Mouse (Mus musculus) erythroblast, adult 5-6 weeks (primary cell): ENCODE data around the gene Pnisr. TPM values are rescaled to one million over a fixed set of nuclear protein-coding genes. Genes with fewer than 3 reads are reported as not detected.

Experiments used
- ATAC-seq: replicated peaks from 2 replicates; pipeline ENCODE4 v1.8.0; 2016; ENCODE audit warnings: moderate number of reproducible peaks, mild to moderate bottlenecking, moderate TSS enrichment, inconsistent platforms; ENCODE audit not compliant: poor library complexity, low FRiP score, severe bottlenecking
- total RNA-seq, 2 experiments: library from RNA; stranded (forward) in 1 of 2; stranded (reverse) in 1 of 2; fragments of 150-400 nt in 1 of 2; fragments of 200-764, 138-1000 nt in 1 of 2; gene quantifications; 2 replicates each; pipeline versions ENCODE4 v1.2.3 to v1.2.4; 2015 to 2017; ENCODE audit warnings: low replicate concordance in 2 of 2

Gene Pnisr
- total RNA-seq (2015; ENCODE audit: low replicate concordance) (228 and 240 TPM in 2 replicates), total RNA-seq (2017; ENCODE audit: low replicate concordance) (168 and 259 TPM in 2 replicates)

DNA sequence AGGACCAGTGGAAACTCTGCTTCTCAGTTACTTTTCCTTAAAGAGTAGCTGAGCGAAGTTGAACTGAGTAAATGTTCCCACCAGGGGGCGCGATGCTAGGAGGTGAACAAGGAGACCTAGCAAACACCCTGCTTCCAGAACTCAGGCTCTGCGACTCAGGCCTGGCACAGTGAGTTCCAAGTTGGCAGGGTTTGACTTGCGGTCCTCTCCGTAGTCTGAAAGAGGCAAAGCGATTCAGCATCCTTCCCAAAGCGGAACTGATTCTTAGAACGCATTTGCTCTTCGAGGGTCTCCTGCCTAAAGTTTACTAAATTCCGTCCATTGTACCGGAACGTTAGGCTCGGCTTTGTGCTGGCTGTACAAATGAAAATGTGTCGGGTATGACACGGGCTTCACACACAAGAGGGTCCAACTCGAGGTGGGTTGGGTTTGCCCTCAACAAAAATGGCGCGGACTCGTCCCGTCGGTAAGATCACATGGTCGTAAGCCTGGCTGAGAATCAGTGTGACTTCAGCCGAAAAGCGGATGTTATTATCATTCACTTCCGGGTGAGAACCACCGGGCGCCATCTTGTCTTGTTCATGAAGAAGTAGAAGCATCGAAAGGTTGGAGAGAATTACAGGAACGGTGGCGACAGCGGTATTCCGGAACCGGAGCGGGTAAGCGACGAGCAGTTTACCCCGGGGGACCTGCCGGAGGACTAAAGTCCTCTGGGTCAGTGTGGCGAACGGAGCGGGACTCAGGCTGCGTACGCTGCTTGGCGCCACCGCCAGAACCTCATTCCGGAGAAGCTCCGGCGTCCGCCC, at the start of gene Pnisr:
Gene Pnisr (plus strand): TSS at position 103 of the 806 bp plus-strand sequence.
- ATAC-seq: peak; percentile 96

DNA sequence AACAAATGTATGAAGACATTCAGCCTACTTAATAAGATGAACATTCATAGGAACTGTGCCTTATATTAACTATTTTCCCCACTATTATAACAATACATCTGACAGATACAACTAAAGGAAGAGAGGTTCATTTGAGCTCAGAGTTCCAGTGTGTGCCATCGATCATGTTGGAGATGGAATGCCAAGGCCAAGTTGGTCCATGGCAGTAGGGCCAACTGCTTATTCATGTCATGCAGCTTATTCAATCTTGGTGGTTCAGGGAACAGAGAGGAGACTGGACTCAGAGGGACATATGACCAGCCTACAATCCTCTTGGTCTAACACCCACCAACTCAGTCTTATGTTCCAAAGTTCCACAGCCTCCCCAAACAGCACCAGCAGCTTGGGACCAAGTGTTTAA, 46.4 kb upstream of the Pnisr start:
- no peak for ATAC-seq

DNA sequence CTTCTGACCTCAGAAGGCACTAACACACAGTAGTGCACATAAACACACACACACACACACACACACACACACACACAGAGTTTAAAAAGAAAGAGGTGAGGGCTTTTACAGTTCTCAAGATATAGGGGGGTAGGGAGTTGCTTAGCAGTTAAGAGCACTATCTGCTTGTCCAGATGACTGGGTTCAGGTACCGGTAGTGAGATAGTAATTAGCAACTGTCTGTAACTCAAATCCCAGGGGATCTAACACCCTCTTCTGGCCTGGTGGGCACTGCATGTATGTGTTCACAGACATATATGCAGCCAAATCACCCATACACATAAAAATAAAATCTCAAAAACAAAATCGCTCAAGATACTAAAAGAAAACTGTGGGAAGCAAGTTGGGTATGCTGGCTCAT, 45.8 kb upstream of the Pnisr start:
- no peak for ATAC-seq

DNA sequence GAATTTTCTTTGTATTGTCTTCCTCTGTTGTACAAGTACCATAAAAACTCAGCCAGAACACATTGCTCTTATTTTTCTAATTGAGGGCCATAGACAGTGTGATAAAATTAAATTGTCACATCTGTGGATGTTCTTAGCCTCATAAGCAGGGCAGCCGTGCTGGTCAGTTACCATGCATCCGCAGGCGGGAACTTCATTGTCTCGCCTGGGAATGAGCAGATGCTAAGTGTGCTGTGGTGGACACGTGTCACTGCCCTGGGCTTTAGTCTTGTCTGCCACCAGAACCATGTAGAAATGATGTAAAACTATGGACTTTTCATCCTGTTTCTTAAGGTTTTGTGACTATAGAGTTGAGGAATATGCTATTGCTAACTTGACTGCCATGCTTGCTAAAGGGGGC, 40.2 kb upstream of the Pnisr start:
- ATAC-seq: no peak

DNA sequence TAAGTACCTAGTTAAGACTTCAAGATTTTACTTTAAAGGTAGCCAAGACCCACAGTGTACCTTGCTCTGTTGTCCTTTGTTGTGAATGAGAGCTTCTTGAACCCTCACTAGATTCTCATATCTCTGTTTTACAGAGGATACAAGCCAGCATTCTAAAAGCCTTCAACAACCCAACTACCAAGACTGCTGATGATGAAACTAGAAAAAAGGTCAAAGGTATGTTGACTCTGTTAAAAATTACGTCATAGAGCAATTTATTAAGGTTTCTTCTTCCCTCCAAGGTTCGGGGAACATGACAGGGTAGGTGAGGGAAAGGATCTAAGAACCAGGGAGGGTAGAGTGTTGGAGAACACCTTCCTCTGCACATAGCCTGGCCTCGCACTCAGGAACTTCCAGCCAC, 36.8 kb upstream of the Pnisr start:
- no peak for ATAC-seq

DNA sequence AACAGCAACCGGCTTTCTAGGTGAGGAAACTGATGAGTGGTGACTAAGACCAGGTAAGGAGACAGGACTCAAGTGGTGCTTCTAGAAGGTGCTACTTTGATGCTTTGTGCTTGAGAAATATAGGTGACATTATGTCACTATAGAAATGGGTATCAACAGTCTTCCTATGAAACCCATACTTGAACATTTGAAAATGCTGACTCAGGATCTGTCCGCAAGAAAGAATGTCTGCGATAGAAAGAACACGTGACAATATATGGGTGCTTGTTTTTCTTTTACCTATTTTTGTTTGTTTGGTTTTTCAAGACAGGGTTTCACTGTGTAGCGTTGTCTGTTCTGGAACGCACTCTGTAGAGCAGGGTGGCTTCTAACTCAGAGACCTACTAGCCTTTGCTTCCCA, 34.7 kb upstream of the Pnisr start:
- ATAC-seq: no peak

DNA sequence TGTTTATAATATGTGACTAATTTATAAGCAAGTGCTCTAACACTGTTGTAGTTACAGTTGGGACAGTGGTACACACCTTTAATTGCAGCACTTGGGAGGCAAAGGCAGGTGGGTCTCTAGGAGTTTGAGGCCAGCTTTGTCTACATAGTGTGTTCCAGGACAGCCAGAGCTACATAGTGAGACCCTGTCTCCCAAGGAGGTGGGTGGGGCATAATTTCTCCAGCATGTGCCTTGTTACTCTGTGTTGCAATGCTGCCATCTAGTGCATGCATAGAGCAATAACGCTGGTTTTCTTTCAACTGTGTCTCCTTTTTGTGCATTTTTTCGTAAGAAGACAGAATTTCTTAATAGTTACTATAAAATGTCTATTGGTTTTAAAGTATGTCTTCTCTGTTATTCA, 33.4 kb upstream of the Pnisr start:
- peak; percentile 79 for ATAC-seq

DNA sequence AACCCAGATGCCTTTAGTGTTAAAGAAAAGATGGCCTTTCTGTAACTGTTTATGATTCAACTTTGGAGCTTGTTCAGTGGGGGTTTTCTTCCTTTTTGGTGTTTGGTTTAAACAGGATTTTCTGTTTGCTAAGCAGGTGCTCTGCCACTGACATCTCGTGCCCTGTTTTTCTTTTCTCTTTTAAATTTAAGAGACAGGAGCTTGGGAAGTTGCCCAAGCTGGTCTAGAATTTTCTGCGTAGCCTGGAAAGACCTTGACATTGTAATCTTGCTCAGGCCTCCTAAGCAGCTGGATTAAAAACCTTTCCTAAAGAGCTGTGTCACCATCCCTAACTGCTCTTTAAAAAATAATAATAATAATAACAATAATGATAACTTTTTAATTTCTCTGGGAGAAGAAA, 20.8 kb upstream of the Pnisr start:
- no peak for ATAC-seq

DNA sequence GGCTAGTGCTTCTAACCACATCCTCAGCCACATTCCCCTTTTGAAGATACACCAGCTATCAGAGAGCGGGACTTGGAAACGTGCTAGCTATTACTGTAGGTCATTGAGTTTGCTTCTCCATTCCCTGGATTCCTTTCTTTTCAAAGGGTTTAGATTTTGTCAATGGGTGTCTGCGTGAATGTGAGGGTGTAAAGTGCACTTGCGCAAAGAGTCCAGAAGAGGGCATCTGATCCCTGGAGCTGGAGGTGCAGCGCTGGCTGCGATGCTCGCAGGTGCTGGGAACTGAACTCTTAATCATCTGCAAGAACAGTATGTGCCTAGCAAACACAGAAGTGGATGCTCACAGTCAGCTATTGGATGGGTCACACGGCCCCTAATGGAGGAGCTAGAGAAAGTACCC, 14.5 kb upstream of the Pnisr start:
- peak; percentile 55; the same call in 1 of the 2 replicates for ATAC-seq

DNA sequence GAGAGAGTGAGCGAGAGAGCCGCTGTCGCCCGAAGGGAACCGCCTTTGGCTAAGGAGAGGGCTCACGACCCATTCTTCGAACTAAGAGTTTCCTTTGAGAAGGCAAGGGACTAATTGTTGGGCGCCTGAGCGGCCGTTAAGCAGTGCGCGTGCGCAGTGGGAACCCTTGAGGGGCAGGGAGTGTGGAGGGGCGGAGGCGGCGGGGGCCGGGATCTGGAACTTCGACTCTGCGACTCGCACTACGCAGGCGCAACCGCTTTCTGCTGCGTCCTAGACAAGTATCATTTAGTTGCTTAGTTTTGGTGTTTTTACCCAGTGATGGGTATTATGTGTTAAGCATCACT, 876 bp downstream of the Pnisr start:
- peak; percentile 85 for ATAC-seq

DNA sequence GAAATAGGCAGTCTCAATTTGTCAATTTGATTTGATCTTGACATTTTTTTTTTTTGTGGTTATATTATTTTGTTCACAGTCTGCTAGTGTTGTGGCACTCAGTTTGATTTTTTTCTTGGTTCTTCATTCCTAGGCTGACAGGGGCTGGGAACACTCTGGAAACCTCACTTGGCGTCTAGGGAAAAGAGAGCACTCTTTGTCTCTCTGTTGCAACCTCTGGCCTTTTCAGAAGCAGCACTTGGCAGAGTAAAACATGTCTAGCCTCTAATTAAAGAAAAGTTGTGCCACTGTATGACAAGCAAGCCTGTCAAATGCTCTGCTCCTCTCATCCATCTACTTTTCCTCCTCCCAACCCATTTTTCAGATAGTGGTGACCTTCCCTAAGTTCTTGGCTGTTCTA, 10.1 kb downstream of the Pnisr start:
- ATAC-seq: no peak

DNA sequence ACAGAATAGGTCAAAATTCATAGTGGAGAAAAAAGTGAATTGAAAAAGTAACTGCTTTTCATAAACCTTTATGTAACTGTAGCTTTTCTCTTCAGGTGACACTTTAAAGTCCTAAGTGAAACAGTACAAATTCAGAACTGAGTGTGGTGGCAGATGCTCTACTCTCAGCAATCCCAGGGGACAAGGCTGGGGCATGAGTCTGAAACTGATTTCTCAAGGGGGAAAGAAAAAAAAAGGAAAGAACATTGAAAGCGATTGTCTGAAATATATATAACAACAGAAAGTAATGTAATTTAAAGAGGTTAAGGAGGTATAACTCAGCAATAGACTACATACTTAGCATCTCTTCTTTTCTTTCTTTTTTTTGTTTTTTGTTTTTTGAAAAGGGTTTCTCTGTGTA, 17.8 kb downstream of the Pnisr start:
- ATAC-seq: no peak

DNA sequence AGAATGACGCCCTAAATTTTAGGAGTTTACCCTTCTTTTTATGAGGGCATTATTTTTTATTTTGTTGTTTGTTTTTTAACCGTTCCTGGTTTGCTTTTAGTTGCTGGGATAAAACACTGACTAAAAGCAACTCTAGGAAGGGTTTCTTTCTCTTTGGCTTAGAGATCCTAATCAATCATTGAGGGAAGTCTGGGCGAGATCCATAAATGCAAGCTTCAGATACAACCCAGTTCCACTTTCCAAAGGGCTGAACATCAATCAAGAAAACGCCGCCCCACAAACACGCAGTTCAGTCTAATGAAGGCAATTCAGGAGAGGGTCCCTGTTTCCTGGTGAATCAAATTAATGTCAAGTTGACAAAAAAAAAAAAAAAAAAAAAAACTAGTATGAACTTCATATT, 31.4 kb downstream of the Pnisr start:
- ATAC-seq: no peak

DNA sequence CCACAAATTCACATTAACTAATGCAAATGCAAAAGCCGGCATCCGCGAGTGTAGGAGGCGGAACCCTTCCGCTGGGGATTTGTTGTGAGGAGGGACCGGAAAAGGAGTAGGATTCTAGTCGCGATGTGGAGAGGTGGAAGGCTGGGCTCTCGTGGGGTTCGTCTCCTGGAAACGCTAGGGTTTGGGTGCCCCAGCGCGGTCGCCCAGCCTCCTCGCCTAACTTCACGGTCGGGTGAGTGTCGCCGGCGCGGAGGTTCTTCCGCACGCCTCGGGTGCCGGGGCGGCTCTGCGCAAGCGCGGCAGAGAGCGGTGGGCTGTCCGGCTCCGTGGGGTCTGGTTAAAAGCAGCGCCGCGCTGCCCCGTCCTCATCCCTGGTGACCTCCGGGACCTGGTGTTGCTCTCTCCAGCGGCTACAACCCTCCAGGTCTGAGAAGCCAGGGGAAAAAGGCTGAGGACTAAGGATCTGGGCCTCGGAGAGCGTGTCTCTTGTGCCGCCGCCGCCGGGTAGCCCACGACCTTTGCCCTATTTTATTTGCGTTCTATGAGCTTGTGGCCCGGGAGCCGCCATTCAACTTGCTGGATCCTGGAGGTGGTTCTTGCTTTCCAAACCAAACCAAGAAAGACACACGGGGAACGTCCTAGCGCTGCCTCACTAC, 32.3 kb downstream of the Pnisr start, which contains the start of gene Coq3:
Gene Coq3 (plus strand): TSS at position 109 of the 656 bp plus-strand sequence.
- ATAC-seq: peak; percentile 86

DNA sequence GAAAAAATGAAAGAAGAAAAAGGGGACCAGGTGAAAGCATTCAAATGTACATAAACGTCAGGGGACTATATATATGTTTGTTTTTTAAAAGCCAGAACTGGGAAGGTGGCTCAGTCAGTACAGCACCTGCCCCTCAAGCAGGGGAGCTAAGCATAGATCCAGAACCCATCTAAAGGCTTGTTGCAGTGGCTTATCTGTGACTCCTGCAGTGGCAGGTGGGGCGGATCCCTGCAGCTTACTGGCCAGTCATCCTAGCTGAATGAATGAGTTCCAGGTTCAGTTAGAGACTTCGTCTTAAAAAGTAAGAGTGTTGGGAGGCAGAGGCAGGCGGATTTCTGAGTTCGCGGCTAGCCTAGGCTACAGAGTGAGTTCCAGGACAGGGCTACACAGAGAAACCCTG, 35.4 kb downstream of the Pnisr start:
- ATAC-seq: no peak

DNA sequence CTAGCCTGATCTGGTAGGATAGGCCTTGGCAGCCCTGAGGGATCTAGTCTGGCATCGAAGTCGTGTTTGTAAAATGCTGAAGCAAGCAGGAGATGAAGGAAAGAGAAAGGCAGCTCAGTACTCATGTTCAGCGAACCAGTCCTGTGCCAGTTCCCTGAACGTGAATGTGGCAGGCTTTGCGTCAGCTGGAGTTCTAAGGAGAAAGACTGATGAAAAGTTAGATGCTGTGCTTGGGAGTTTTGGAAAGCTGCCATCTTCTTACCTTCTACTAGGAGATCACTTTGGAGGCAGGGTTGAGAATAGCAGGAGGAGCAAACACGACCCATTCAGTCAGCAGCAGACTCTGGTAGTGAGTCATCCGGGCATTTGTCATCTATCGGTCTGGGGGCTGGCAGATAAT, 38.4 kb downstream of the Pnisr start:
- ATAC-seq: no peak

Other genes with a start within 250 kb of the Pnisr start
- gene Prdm13, start 161.6 kb upstream of the Pnisr start, total RNA-seq (2015; ENCODE audit: low replicate concordance): not detected in 2 replicates
- not detected in 2 replicates for gene Prdm13, start 161.6 kb upstream of the Pnisr start, total RNA-seq (2017; ENCODE audit: low replicate concordance)
- 17.5 and 28.0 TPM in 2 replicates for gene Ccnc, start 119.9 kb upstream of the Pnisr start, total RNA-seq (2015; ENCODE audit: low replicate concordance)
- gene Ccnc, start 119.9 kb upstream of the Pnisr start, total RNA-seq (2017; ENCODE audit: low replicate concordance): 19.7 and 23.0 TPM in 2 replicates
- 26.3 and 28.1 TPM in 2 replicates for gene Usp45, start 80.4 kb upstream of the Pnisr start, total RNA-seq (2015; ENCODE audit: low replicate concordance)
- gene Usp45, start 80.4 kb upstream of the Pnisr start, total RNA-seq (2017; ENCODE audit: low replicate concordance): 22.7 and 27.5 TPM in 2 replicates
- 7.3 and 12.9 TPM in 2 replicates for gene Tstd3, start 80.4 kb upstream of the Pnisr start, total RNA-seq (2015; ENCODE audit: low replicate concordance)
- gene Tstd3, start 80.4 kb upstream of the Pnisr start, total RNA-seq (2017; ENCODE audit: low replicate concordance): 4.9 and 7.5 TPM in 2 replicates
- 0.84 and 2.1 TPM in 2 replicates for gene Coq3, start 32.1 kb downstream of the Pnisr start, total RNA-seq (2015; ENCODE audit: low replicate concordance)
- 2.6 and 3.5 TPM in 2 replicates for gene Coq3, start 32.1 kb downstream of the Pnisr start, total RNA-seq (2017; ENCODE audit: low replicate concordance)
- gene Faxc, start 83.7 kb downstream of the Pnisr start, total RNA-seq (2015; ENCODE audit: low replicate concordance): not detected in 2 replicates
- 0.28 TPM in 1 of 2 replicates, not detected in the other for gene Faxc, start 83.7 kb downstream of the Pnisr start, total RNA-seq (2017; ENCODE audit: low replicate concordance)